Mouse (Mus musculus) T-helper 2 cell (primary cell): ENCODE data around the gene Kat2a.

ENCODE experiments used
- in situ Hi-C: fragments of 300-600 bp; cut with MboI, MseI; formaldehyde crosslinking; loops from one replicate; pipeline ENCODE4 v1.15.1; 2025; ENCODE audit warnings: high pct_unique_total_duplicates

The Kat2a gene

DNA sequence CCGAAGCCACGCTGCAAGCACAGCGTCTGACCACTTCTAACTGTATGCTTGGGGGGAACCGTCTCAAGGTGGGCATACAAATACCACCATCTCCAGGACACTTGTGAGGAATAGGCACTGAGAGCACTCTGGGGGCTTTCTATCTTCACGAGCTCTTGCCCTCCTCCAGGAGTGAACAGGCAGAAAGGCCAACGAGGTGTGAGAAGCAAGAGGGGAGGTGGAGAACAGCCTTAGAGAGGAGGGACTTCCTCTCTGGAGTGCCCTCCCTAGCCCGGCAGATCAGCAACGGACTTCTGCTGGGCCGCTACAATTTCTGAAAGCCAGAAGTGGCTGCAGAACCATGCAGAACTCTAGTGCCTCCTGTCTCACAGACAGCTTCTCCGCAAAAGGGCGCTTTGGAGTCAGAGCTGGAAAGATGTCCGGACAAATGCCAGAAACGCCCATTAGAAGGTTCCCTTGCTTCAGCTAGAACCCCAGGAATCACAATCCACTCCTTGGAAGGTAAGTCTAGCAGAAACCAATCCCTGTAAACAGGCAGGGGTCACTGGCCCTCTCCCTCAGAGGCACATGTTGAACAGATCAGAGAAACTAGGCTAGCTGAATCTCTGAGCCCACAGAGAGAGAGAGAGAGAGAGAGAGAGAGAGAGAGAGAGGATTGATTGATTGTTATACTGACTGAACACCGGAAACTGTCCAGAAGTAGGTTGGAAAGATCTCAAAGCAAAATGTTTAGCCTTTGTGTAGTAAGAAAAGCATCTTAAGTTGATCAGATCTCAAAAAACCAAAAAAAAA is 23.9 kb upstream of the Kat2a start:
- in situ Hi-C loops: no loop called here

- in situ Hi-C loops: no loop called here
Measured at GRCm38 (mm10) chr11:100735134-100735865, 23.0 kb upstream of the Kat2a start.

- in situ Hi-C loops: no loop called here
Measured at GRCm38 (mm10) chr11:100730477-100731205, 18.4 kb upstream of the Kat2a start.

DNA sequence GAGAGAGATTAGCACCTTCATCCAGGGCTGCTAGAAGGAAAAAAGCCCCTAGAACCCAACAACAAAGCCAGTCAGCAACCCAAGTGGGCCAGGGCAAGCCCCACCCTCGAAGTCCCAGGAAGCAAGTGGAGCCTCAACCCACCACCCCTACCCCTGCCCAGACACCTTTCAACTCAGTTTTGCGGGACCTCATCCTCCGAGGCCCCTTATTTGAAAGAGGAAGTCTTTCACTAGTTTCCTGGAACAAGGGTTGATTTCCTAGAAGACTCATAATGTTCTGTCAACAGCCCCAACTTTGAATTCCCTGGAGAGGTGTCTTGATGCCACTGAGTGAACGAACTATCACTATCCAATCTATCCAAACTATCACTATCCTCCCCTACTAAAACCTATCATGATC is 17.7 kb upstream of the Kat2a start:
- in situ Hi-C loops: no loop called here

DNA sequence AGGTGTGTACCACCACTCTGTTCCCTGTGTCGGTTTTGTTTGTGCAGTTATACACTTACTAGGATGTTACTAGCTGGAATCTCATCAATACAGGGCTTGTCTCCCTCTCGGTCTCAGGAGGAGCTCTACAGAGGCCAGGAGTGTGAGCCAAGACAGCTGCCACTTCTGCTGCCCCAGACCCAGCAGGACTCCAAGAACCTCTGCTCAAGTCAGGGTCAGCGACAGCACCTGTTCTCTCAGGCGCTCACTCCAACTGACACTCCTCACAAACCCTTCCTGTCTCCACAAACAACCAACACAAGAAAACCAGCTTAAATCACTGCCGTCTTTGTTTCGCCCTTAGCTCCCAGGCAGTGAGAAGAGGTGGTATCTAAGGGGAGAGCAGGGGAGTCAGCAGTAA is 16.3 kb upstream of the Kat2a start:
- in situ Hi-C loops: no loop called here

DNA sequence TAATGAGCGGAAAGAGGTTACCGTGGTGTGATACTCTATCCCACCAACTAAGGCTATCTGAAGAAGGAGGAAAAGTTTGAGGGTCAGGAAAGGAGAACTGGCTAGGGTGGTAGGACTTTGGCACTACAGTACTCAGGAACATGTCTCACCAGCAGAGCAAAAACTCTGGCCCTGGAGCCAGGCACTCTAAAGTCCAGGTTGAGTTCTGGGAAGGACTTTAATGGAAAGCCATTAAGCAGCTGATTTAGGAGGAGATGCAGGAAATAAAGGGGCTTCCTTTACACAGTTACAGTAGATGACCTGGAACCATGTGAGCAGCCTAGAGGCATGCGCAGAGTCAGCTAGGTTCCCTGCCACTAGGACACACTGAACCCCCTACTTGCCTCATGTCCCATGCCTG is 14.9 kb upstream of the Kat2a start:
- in situ Hi-C loops: no loop called here

- in situ Hi-C loops: no loop called here
Measured at GRCm38 (mm10) chr11:100724919-100725512, 12.8 kb upstream of the Kat2a start.

DNA sequence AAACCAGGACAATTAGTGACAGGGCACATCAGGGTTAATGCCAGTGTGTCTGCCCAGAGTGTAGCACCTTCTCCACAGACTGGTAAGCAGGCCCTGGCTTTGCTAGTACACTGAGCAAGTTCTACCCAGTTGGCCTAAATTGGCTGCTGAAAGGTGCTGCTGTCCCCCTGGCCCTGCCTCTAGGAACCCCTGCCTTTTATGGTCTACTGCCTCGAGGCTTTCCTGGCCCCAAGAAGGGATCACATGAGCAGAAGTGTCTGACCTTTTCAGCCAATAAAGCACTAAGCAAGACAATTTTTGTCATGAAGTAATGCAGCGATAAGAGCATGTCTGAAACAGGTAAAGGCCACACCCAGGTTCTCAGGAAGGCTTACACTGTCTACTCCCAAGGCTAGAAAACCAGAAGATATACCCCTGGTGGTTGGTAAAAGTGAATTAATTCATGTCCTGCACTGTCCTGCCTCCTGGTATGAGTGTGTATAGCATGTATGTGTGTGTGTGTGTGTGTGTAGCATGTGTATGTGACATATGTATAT is 10.3 kb upstream of the Kat2a start:
- in situ Hi-C loops: no loop called here

- in situ Hi-C loops: no loop called here
Measured at GRCm38 (mm10) chr11:100721776-100722492, 9.7 kb upstream of the Kat2a start.

- in situ Hi-C loops: no loop called here
Measured at GRCm38 (mm10) chr11:100721254-100721653, 9.0 kb upstream of the Kat2a start.

DNA sequence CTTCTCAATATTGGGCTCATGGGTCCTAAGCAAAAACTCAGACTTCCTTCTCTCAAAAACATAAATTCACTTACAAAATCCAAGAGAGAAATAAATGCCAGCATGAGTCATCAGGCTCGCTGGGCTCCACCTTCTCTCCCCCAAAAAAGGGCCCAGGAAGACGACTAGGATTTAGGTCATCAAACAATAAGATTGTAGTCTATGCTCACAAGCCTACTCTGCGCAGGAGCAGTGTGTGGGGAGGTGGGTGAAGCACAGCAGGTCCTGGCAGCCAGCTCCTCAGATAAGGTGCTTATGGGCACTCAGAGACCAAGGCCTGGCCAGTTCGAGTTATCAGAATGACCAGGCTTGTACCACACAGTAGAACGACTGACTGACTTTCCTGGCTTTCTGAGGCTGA is 8.1 kb upstream of the Kat2a start:
- in situ Hi-C loops: no loop called here

DNA sequence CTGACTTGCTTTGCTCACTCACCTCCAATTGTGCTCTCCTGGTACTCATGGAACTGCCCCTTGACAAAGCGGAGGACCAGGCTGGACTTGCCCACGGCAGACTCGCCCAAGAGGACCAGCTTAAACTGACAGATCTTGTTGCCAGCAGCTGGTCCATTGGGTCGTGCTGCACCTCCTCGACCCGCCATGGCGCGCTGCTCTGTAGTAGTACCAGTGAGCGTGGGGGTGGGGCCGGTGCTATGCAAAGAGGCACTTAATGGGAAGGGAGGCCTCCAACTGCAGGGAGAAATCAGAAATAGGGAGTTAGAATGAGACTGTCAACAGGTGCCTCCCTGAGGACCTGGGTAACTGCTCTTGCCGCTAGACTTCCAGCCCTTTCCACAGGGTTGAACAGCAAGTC is 7.6 kb upstream of the Kat2a start:
- in situ Hi-C loops: no loop called here

GRCm38 (mm10) chr11:100719312-100719711 is 7.0 kb upstream of the Kat2a start:
- in situ Hi-C loops: no loop called here

GRCm38 (mm10) chr11:100718866-100719265 is 6.6 kb upstream of the Kat2a start:
- in situ Hi-C loops: no loop called here

- in situ Hi-C loops: no loop called here
Measured at GRCm38 (mm10) chr11:100718462-100718861, 6.2 kb upstream of the Kat2a start.

DNA sequence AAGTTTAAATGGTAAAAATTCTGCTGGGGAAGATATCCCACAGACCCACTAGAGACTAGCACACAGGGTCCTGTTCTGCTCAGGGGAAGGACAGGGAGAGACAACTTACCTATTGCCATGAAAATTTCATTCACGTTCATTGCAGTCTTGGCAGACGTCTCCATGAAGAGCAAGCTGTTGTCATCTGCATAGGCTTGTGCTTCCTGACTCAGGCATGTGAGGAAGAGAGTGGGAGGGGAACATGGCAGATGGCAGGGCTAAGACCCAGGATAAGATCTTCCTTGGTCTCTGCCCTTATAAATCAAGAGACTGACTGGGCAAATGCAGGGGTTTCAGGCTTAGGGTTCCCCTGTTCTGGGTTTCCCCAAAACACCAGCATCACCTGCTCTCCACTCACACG is 4.4 kb upstream of the Kat2a start:
- in situ Hi-C loops: no loop called here

DNA sequence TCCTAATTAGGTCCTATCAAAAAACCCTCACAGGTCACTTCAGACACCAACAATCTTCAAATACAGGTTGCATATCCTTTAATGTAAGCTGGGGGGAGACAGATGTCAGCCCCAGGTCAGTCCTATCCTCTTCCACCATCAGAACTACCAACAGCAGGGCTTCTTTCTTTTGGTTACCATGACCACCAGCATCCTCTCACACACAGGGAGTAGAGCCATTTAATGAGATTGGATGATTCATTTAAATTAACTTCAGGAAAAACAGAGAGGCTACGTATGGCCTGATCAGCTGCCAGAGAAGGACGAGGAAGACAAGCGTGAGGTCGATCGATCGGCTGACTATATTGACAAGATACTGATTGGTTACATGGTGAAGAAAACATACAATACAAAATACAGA is 2.7 kb upstream of the Kat2a start:
- in situ Hi-C loops: no loop called here

DNA sequence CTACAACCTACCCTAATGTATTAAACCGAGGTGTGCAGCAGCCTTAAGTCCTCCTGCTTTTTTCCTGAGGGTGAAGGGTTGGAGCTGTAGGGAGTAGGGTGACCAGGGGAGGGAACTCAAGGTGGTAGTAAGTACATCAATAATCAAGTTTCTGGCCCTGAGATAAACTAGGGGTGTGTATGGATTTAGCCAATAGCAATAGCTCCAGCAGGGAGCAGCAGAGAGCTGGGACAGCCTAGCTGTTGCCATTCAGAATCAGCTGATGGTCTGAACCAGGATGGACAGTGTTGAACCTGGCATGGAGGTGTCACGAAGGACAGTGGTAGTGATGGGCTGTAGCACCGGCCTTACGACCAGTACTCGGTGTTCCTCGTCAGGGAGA is 2.3 kb upstream of the Kat2a start:
- in situ Hi-C loops: no loop called here

- in situ Hi-C loops: no loop called here
Measured at GRCm38 (mm10) chr11:100713735-100714533, 1.7 kb upstream of the Kat2a start, which contains the start of gene Hspb9. Gene Hspb9, plus strand, starts transcription at chr11:100713850.

DNA sequence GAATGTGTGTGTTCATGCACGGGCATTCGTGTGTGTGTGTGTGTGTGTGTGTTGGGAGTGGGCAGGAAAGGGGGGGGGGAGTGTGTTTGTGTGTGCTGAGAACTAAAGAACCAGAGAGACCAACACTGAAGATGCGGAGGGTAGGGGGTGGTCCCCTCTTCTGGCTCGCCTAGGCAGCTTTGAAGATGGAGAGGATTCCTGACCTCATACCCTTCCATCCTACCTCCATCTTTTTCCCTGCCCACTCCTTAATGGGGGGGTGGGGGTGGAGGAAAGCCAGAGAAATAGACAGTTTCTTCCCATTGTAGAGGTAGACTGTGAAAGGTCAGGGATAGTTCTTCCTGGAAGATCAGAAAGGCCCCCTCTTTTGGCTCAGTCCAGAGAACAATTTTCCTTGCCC is 909 bp upstream of the Kat2a start:
- in situ Hi-C loops: no loop called here
